Mouse (Mus musculus): ENCODE data around the gene Wipf1.

- TF ChIP-seq CTCF (IDR thresholded peaks at IDR 0.05; ENCODE audit: low read depth, low read length) (no peak), POLR2A (IDR thresholded peaks at IDR 0.05; ENCODE audit: insufficient read depth, low read length) (no peak)
These were observed 141.7 kb downstream of the Wipf1 start for GRCm38 (mm10) chr2:73387806-73388205.
